Mouse (Mus musculus) midbrain, embryonic 13.5 days (tissue): ENCODE results near the gene Arel1. TPM values are rescaled to one million over a fixed set of nuclear protein-coding genes. Genes with fewer than 3 reads are reported as not detected.

Experiments used
- ATAC-seq: fragments of 200-750 bp; cut with Nextera tagmentation; 2 replicates; pipeline ENCODE4 v1.8.0; 2017; ENCODE audit warnings: mild to moderate bottlenecking, moderate TSS enrichment, moderate library complexity
- H3K27ac ChIP-seq: fragments of 300-500 bp; sonication (generic); 2 replicates; pipeline ENCODE4 v1.5.1; 2015; ENCODE audit warnings: inconsistent platforms, mild to moderate bottlenecking, moderate library complexity
- H3K27me3 ChIP-seq: fragments of 300-500 bp; sonication (generic); 2 replicates; pipeline ENCODE4 v1.6.1; 2015; ENCODE audit warnings: mild to moderate bottlenecking, inconsistent platforms
- H3K36me3 ChIP-seq: fragments of 300-500 bp; sonication (generic); 2 replicates; pipeline ENCODE4 v1.6.1; 2015; ENCODE audit warnings: mild to moderate bottlenecking, inconsistent platforms
- H3K4me1 ChIP-seq: fragments of 300-500 bp; sonication (generic); replicated peaks from 2 replicates; pipeline ENCODE4 v1.6.1; 2015; ENCODE audit warnings: inconsistent platforms
- H3K4me2 ChIP-seq: fragments of 300-500 bp; sonication (generic); replicated peaks from 2 replicates; pipeline ENCODE4 v1.6.1; 2015; ENCODE audit warnings: moderate library complexity, mild to moderate bottlenecking, inconsistent platforms
- H3K4me3 ChIP-seq: fragments of 300-500 bp; sonication (generic); replicated peaks from 2 replicates; pipeline ENCODE4 v1.5.1; 2015; ENCODE audit warnings: mild to moderate bottlenecking, inconsistent platforms
- H3K9ac ChIP-seq: fragments of 300-500 bp; sonication (generic); replicated peaks from 2 replicates; pipeline ENCODE4 v1.6.1; 2015; ENCODE audit warnings: mild to moderate bottlenecking, inconsistent platforms
- H3K9me3 ChIP-seq: fragments of 300-500 bp; sonication (generic); 2 replicates; pipeline ENCODE4 v1.6.1; 2016; ENCODE audit warnings: mild to moderate bottlenecking, inconsistent platforms
- WGBS: fragments of 180-500 bp; shearing (Covaris S2); methylation state at CpG from one replicate; pipeline ENCODE4 v1.1.7; 2015; 5-methylcytosine and 5-hydroxymethylcytosine counted together
- polyA plus RNA-seq: library from polyadenylated mRNA; unstranded; fragments of >200 nt; fragmentation: Nextera tagmentation; extraction: Ambion mirVana; gene quantifications from 2 replicates; pipeline ENCODE4 v1.2.1, GENCODE M21; 2015

Arel1 gene
- polyA plus RNA-seq, 1 experiment from 2014 or later = 27.8 TPM

- WGBS = 93% methylated on average over 9 of the region's 9 CpGs
- H3K36me3 ChIP-seq = peaks cover 78% of the 10 kb centered on the region
- no peaks in the 10 kb centered on the region for H3K9me3 ChIP-seq
- no peak overlapping the region for H3K4me3 ChIP-seq
- no peaks in the 10 kb centered on the region for H3K27me3 ChIP-seq
- no peak for ATAC-seq
- no peak overlapping the region for H3K27ac ChIP-seq
- H3K4me2 ChIP-seq = no peak overlapping the region
- H3K9ac ChIP-seq = no peak overlapping the region
- no peaks in the 10 kb centered on the region for H3K4me1 ChIP-seq
Measured at GRCm38 (mm10) chr12:84944813-84945553, 25.7 kb downstream of the Arel1 start.

- ATAC-seq = no peak
- no peak overlapping the region for H3K9ac ChIP-seq
- H3K36me3 ChIP-seq = peaks cover 77% of the 10 kb centered on the region
- H3K4me1 ChIP-seq = no peaks in the 10 kb centered on the region
- H3K4me3 ChIP-seq = no peak overlapping the region
- H3K9me3 ChIP-seq = no peaks in the 10 kb centered on the region
- no peak overlapping the region for H3K4me2 ChIP-seq
- H3K27ac ChIP-seq = no peak overlapping the region
- H3K27me3 ChIP-seq = no peaks in the 10 kb centered on the region
- WGBS = 96% methylated on average over 4 of the region's 4 CpGs
Measured at GRCm38 (mm10) chr12:84944150-84944812, 26.4 kb downstream of the Arel1 start.

- no peak for ATAC-seq
- Histone ChIP-seq H3K4me1 (no peaks in the 10 kb centered on the region), H3K9me3 (no peaks in the 10 kb centered on the region), H3K4me2 (no peak overlapping the region), H3K36me3 (peaks cover 78% of the 10 kb centered on the region), H3K4me3 (no peak overlapping the region), H3K27ac (no peak overlapping the region), H3K9ac (no peak overlapping the region), H3K27me3 (no peaks in the 10 kb centered on the region)
- WGBS = 94% methylated on average over 21 of the region's 21 CpGs
Measured at GRCm38 (mm10) chr12:84943006-84943952, 27.4 kb downstream of the Arel1 start.

DNA sequence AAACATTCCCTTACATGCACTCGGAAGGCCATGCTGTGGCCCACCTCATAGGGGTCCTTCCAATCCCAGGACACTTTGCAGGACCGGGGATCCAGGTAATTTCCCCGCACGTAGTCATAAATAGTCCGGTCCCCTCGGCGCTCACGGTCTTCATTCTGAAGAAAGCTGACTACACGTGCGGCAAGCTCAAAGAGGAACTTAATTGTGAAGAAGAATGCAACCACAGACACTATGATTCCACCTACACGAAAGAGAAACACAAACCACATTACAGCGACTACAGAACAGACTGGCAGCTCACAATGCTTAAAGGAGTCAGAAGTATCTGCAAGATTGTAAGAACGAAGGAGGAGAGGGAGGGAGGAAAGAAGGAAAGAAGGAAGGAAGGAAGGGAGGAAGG, 29.0 kb downstream of the Arel1 start:
- no peak overlapping the region for H3K9ac ChIP-seq

DNA sequence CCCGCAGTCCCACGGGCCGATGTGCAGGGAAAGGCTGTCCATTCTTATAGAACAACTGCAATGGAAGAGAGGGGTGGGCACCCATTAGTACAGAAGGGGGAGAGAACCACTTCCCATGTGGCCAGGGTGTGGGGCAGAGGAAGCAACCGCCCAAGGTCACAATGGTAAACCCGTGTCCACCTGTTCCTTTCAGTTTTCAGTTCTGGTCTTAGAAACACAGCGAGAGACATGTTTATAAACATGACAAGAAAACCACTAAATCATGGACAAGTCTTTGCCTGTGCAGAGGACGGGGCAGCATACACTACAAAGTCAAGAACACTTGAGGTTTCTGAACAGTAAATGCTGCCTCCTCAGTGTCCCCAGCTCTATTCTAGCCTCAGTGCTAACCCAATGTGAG, 30.4 kb downstream of the Arel1 start:
- peaks cover 66% of the 10 kb centered on the region for H3K36me3 ChIP-seq
- no peaks in the 10 kb centered on the region for H3K9me3 ChIP-seq
- no peak overlapping the region for H3K4me2 ChIP-seq
- H3K27me3 ChIP-seq = no peaks in the 10 kb centered on the region
- no peak overlapping the region for H3K27ac ChIP-seq
- ATAC-seq = no peak
- no peak overlapping the region for H3K9ac ChIP-seq
- WGBS = 96% methylated on average over 7 of the region's 7 CpGs
- no peak overlapping the region for H3K4me3 ChIP-seq
- no peaks in the 10 kb centered on the region for H3K4me1 ChIP-seq

More for the DNA sequence above, 29.0 kb downstream of the Arel1 start:
- no peaks in the 10 kb centered on the region for H3K27me3 ChIP-seq
- H3K36me3 ChIP-seq = peaks cover 69% of the 10 kb centered on the region
- H3K27ac ChIP-seq = no peak overlapping the region
- no peak overlapping the region for H3K4me2 ChIP-seq
- no peaks in the 10 kb centered on the region for H3K9me3 ChIP-seq
- WGBS = 95% methylated on average over 13 of the region's 13 CpGs
- no peaks in the 10 kb centered on the region for H3K4me1 ChIP-seq
- H3K4me3 ChIP-seq = no peak overlapping the region
- ATAC-seq = no peak

DNA sequence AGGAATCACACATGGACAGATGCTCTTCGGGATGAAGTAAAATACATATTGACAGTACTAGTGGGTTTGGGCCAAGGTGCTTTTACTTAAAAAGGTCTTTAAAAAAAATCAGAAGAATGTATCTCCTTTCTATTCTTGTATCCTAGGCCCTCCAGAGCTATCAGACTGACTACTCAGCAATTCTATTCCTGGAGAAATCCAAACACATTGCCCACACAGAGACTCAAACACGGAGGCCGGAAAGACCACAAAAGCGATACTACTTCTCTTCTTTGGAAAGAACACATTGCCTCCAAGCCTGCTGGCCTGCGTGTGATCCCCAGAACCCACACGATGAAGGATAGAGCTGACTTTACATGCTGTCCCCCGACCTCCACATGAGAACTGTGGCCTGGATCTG, 31.6 kb downstream of the Arel1 start:
- Histone ChIP-seq H3K27me3 (no peaks in the 10 kb centered on the region), H3K4me2 (no peak overlapping the region), H3K9ac (no peak overlapping the region), H3K9me3 (no peaks in the 10 kb centered on the region), H3K4me3 (no peak overlapping the region), H3K27ac (no peak overlapping the region), H3K36me3 (peaks cover 71% of the 10 kb centered on the region), H3K4me1 (no peaks in the 10 kb centered on the region)
- WGBS = 95% methylated on average over 7 of the region's 7 CpGs
- ATAC-seq = no peak

- Histone ChIP-seq H3K27me3 (no peaks in the 10 kb centered on the region), H3K36me3 (peaks cover 74% of the 10 kb centered on the region), H3K4me3 (no peak overlapping the region), H3K4me1 (no peaks in the 10 kb centered on the region), H3K9ac (no peak overlapping the region), H3K4me2 (no peak overlapping the region), H3K9me3 (no peaks in the 10 kb centered on the region), H3K27ac (no peak overlapping the region)
- WGBS = 83% methylated on average over 5 of the region's 5 CpGs
- ATAC-seq = no peak
Measured at GRCm38 (mm10) chr12:84935343-84935742, 35.4 kb downstream of the Arel1 start.

DNA sequence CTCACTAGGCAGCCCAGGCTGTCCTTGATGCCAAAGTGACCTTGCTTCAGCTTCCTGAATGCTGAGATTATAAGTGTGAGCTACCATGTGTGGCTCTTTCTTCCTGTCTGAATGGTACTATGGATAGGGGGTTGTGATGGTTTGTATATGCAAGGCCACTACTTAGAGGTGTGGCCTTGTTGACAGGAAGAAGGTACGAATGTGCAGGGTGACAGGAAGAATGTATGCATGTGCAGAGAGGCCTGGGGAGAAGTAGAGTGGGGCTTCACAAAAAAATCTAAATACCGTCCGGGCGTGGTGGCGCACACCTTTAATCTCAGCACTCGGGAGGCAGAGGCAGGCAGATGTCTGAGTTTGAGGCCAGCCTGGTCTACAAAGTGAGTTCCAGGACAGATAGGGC, 38.5 kb downstream of the Arel1 start:
- no peak for ATAC-seq
- Histone ChIP-seq H3K4me1 (no peaks in the 10 kb centered on the region), H3K4me3 (no peak overlapping the region), H3K27me3 (no peaks in the 10 kb centered on the region), H3K36me3 (peaks cover 81% of the 10 kb centered on the region), H3K9ac (no peak overlapping the region), H3K27ac (no peak overlapping the region), H3K4me2 (no peak overlapping the region), H3K9me3 (no peaks in the 10 kb centered on the region)
- 96% methylated on average over 6 of the region's 6 CpGs for WGBS

DNA sequence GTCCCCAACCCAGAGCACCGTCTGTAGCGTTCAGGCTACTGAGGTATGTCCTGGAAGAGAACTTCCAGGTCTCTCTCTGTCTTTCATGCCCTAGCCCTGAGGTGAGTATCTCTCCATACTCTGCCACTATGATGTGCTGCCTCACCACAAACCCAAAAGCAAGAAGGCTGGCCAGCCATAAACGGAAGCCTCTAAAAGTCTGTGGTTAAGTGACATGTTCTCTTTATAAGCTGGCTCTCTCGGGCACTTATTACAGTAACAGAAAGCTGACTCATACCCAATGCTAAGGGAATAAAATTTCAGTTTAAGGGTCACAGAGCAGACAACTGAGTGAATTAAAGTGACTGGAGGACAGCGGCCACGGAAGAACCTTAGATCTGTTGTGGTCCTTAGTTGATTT, 44.2 kb downstream of the Arel1 start:
- Histone ChIP-seq H3K27me3 (no peaks in the 10 kb centered on the region), H3K9me3 (no peaks in the 10 kb centered on the region), H3K36me3 (peaks cover 94% of the 10 kb centered on the region), H3K4me3 (no peak overlapping the region), H3K9ac (no peak overlapping the region), H3K27ac (no peak overlapping the region), H3K4me2 (no peak overlapping the region), H3K4me1 (no peaks in the 10 kb centered on the region)
- 91% methylated on average over 6 of the region's 6 CpGs for WGBS
- no peak for ATAC-seq

GRCm38 (mm10) chr12:84924324-84924723, 46.4 kb downstream of the Arel1 start:
- H3K4me1 ChIP-seq = no peaks in the 10 kb centered on the region
- H3K4me3 ChIP-seq = no peak overlapping the region
- no peak overlapping the region for H3K27ac ChIP-seq
- no peaks in the 10 kb centered on the region for H3K27me3 ChIP-seq
- no peak overlapping the region for H3K4me2 ChIP-seq
- WGBS = 95% methylated on average over 5 of the region's 5 CpGs
- H3K9me3 ChIP-seq = no peaks in the 10 kb centered on the region
- H3K9ac ChIP-seq = no peak overlapping the region
- no peak for ATAC-seq
- peaks cover 93% of the 10 kb centered on the region for H3K36me3 ChIP-seq

DNA sequence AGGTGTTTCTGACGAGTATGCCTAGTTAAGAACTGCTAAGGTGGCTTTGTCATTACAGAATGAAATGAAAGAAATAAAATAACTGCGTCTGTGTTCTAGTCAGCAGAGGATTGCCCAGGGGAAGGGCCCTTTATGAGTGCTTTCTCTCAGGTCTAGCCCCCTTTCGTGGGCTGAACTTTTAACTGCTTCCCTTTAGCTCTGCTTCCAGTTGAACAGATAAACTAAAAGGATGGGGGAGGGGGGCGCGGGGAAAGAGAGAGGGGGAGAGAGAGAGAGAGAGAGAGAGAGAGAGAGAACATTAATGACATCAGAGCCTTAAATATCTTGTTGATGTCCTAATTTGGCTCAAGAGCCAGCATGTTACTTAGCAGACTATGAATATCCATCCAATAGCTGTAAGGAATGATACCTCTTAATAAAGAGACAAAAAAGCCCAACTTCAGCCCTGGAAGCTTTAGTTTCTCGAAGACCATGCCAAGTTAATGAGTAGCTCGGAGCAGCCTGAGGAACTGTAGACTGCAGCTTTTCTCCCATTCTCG, 48.8 kb downstream of the Arel1 start:
- no peak for ATAC-seq
- H3K27ac ChIP-seq = no peak overlapping the region
- H3K36me3 ChIP-seq = peaks cover 91% of the 10 kb centered on the region
- no peak overlapping the region for H3K4me2 ChIP-seq
- no peaks in the 10 kb centered on the region for H3K9me3 ChIP-seq
- H3K4me1 ChIP-seq = no peaks in the 10 kb centered on the region
- H3K27me3 ChIP-seq = no peaks in the 10 kb centered on the region
- no peak overlapping the region for H3K4me3 ChIP-seq
- no peak overlapping the region for H3K9ac ChIP-seq
- WGBS = 80% methylated on average over 8 of the region's 8 CpGs

DNA sequence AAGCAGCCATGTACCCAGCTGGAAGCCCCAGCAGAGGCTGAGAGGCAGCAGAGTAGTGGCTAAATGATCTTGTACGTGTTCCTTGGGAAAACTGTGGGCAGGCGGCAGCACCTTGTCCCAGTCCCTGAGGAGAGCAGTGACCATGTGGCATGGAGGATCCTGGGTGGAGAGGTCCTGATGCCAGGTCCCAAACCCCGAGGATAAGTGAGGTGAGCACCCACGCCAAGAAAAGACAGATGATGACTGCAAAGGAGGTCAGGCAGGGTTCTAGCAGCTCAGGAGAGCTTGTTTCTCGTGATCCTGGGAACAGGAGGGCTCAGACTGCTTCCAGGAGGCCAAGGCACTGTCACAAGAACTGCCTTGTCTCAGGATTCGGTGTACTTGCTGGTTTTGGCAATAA, 51.9 kb downstream of the Arel1 start:
- ATAC-seq = no peak
- 91% methylated on average over 6 of the region's 6 CpGs for WGBS
- no peaks in the 10 kb centered on the region for H3K27me3 ChIP-seq

More for the DNA sequence above, 51.9 kb downstream of the Arel1 start:
- H3K4me2 ChIP-seq = no peak overlapping the region
- H3K4me3 ChIP-seq = no peak overlapping the region
- no peaks in the 10 kb centered on the region for H3K4me1 ChIP-seq
- H3K36me3 ChIP-seq = peaks cover 70% of the 10 kb centered on the region
- H3K9me3 ChIP-seq = no peaks in the 10 kb centered on the region
- H3K9ac ChIP-seq = no peak overlapping the region
- no peak overlapping the region for H3K27ac ChIP-seq
